Mouse (Mus musculus): ENCODE data around the gene Ndufa6. TPM values are rescaled to one million over a fixed set of nuclear protein-coding genes. Genes with fewer than 3 reads are reported as not detected.

The Ndufa6 gene
- total RNA-seq, 2 experiments from 2014 or later = 206 to 211 TPM

DNA sequence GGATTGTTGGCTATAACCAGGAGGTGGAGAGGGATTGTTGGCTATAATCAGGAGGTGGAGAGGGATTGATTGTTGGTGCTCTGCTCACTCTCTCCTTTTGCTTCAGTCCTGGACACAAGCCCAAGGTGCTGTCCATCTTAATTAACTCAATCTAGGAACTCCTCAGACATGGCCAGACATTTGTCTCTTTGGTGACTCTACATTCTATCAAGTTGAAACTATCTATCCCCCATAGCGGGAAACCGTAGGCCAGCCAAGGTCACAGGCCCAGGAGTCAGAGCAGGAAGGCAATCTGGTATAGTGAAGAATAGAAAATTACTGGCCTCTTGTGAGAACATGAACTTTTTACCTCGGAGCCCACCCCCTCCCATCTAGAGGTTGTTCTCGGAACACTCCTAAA lies 8.1 kb upstream of the Ndufa6 start:
- no peak for DNase-seq (ENCODE audit: extremely low spot score in 1 of 2, low spot score in 2 of 2)
- H3K27ac ChIP-seq = no peak overlapping the region
- no peak overlapping the region for H3K4me3 ChIP-seq
- intact Hi-C loops (cut with DNase I) = no loop called here
- no peak for TF ChIP-seq CTCF (IDR thresholded peaks at IDR 0.05)

- DNase-seq (ENCODE audit: extremely low spot score in 1 of 2, low spot score in 2 of 2) = no peak
- Histone ChIP-seq H3K27ac (no peak overlapping the region), H3K4me3 (no peak overlapping the region)
- intact Hi-C loops (cut with DNase I) = no loop called here
- TF ChIP-seq CTCF (IDR thresholded peaks at IDR 0.05) = peak; percentile 23
These were observed 7.4 kb upstream of the Ndufa6 start for GRCm38 (mm10) chr15:82361459-82362018.

GRCm38 (mm10) chr15:82358431-82359260 lies 4.5 kb upstream of the Ndufa6 start:
- Histone ChIP-seq H3K27ac (no peak overlapping the region), H3K4me3 (no peak overlapping the region)
- no peak for TF ChIP-seq CTCF (IDR thresholded peaks at IDR 0.05)
- DNase-seq (ENCODE audit: extremely low spot score in 1 of 2, low spot score in 2 of 2) = no peak
- intact Hi-C loops (cut with DNase I) = no loop called here

DNA sequence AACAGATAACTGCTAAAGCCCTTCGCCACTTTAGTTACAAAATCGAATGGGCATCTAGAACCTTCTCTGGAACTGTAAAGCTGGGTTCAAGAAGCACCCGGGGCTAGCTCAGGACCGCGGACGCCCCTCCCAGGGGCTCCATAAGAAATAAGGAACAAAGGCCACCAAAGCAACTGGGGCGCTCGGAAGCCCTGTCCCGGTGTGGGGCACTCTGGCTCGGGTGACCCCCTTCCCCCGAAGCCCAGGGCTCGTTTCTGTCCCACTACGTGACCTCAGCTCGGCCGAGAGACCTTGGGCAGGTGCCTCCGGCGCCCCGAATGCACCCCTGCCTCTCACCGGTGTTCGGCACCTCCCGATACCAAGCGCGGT lies 393 bp downstream of the Ndufa6 start:
- peak overlapping the region; percentile 70 for H3K4me3 ChIP-seq
- H3K27ac ChIP-seq = peak overlapping the region; percentile 98
- TF ChIP-seq CTCF (IDR thresholded peaks at IDR 0.05) = no peak
- intact Hi-C loops (cut with DNase I) = loop anchor here (1.0 to 2.0 kb wide), 3 partner anchors 25 to 87 kb away; no protein-coding TSS in a partner anchor
- DNase-seq (ENCODE audit: extremely low spot score in 1 of 2, low spot score in 2 of 2) = no peak

- peak overlapping the region; percentile 98 for H3K27ac ChIP-seq
- peak in 1 of 2 experiments; percentile 24 for DNase-seq (ENCODE audit: extremely low spot score in 1 of 2, low spot score in 2 of 2)
- no peak for TF ChIP-seq CTCF (IDR thresholded peaks at IDR 0.05)
- peak overlapping the region; percentile 70 for H3K4me3 ChIP-seq
- intact Hi-C loops (cut with DNase I) = loop anchor here (2.0 kb wide), 1 partner anchor 86 kb away; no protein-coding TSS in a partner anchor
These were observed 911 bp downstream of the Ndufa6 start for GRCm38 (mm10) chr15:82353078-82353744.

DNA sequence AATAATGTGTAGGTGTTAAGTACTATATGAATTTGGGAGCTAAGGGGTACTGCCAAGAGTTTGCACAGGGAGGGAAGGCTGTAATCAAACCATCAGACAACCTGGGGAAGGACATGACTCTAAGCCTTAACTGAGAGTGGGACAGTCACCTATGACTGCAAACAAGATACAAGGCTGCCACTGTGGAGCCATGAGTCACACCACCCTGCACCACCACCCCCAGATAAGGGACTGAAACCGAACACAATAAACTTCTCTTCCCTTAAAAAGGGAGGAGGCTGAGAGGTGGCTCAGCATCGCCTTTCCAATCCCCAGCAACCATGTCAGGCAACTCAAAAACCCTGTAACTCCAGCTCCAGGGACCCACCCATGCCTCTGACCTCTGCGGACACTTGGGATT lies 2.6 kb downstream of the Ndufa6 start:
- no peak for DNase-seq (ENCODE audit: extremely low spot score in 1 of 2, low spot score in 2 of 2)
- intact Hi-C loops (cut with DNase I) = no loop called here
- no peak overlapping the region for H3K4me3 ChIP-seq
- TF ChIP-seq CTCF (IDR thresholded peaks at IDR 0.05) = no peak
- H3K27ac ChIP-seq = no peak overlapping the region

DNA sequence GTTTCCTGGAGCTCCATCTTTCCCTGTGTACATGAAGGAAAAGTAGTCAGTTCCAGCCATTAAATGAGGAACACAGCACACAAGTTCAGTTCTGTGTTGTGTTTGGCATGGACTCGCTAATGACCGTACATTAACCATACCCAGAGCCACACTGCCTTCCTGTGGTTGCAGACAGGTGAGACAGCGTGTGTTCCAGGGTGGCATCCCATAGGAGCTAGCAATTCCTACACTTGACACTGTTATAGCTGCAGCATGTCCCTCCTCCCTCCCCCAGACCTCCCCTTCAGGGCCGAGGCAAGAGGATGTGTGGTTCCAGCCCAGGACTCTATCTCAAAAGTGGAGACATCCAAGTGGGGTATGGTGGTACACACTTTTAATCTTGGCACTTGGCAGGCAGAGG lies 3.8 kb downstream of the Ndufa6 start:
- Histone ChIP-seq H3K27ac (no peak overlapping the region), H3K4me3 (no peak overlapping the region)
- intact Hi-C loops (cut with DNase I) = no loop called here
- no peak for TF ChIP-seq CTCF (IDR thresholded peaks at IDR 0.05)
- no peak for DNase-seq (ENCODE audit: extremely low spot score in 1 of 2, low spot score in 2 of 2)

DNA sequence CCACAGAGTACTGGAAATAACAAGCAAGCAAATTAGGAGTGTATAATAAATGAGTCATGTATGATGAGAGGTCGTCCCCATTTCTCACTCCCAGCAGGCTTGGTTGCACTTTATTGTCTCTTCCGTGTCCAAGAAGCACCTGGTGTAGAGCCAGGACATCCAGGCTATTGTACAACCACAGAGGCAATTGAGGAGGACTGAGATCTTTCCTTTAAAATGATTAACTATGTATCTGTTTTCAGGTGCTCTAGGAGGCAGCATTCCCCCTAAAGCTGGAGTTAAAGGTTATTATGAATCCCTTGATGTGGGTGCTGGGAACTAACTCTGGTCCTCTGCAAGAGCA lies 5.2 kb downstream of the Ndufa6 start:
- no peak overlapping the region for H3K4me3 ChIP-seq
- intact Hi-C loops (cut with DNase I) = no loop called here
- H3K27ac ChIP-seq = no peak overlapping the region
- no peak for TF ChIP-seq CTCF (IDR thresholded peaks at IDR 0.05)
- DNase-seq (ENCODE audit: extremely low spot score in 1 of 2, low spot score in 2 of 2) = no peak

- no peak for TF ChIP-seq CTCF (IDR thresholded peaks at IDR 0.05)
- no peak overlapping the region for H3K4me3 ChIP-seq
- no peak overlapping the region for H3K27ac ChIP-seq
- DNase-seq (ENCODE audit: extremely low spot score in 1 of 2, low spot score in 2 of 2) = no peak
- intact Hi-C loops (cut with DNase I) = no loop called here
These were observed 5.7 kb downstream of the Ndufa6 start for GRCm38 (mm10) chr15:82348258-82348998.

DNA sequence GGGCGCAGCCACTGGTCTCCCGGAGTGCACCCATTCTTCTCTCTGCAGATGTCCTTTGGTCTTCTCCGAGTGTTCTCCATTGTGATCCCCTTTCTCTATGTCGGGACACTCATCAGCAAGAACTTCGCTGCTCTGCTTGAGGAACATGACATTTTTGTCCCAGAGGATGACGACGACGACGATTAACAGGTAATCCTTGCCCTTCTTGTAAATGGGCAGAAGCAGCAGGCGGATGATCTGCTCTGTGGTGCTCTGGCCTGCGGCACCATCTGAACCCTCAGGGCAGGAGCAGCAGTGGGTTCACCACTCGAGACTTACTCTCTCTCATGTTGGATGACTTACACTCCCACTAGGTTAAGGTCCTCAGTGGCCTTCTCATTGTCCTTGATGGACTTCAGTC lies 6.3 kb downstream of the Ndufa6 start:
- Histone ChIP-seq H3K4me3 (no peak overlapping the region), H3K27ac (no peak overlapping the region)
- DNase-seq (ENCODE audit: extremely low spot score in 1 of 2, low spot score in 2 of 2) = no peak
- TF ChIP-seq CTCF (IDR thresholded peaks at IDR 0.05) = no peak
- intact Hi-C loops (cut with DNase I) = loop anchor here (2.0 kb wide), 1 partner anchor 73 kb away; the partner anchor contains the start of gene Sept3

GRCm38 (mm10) chr15:82347303-82347676 lies 6.8 kb downstream of the Ndufa6 start:
- no peak for DNase-seq (ENCODE audit: extremely low spot score in 1 of 2, low spot score in 2 of 2)
- TF ChIP-seq CTCF (IDR thresholded peaks at IDR 0.05) = no peak
- H3K27ac ChIP-seq = peak overlapping the region; percentile 94
- intact Hi-C loops (cut with DNase I) = loop anchor here (2.0 kb wide), 1 partner anchor 72 kb away; the partner anchor contains the start of gene Sept3
- H3K4me3 ChIP-seq = peak overlapping the region; percentile 91

Measured in left cerebral cortex, adult 2 months (tissue).